In genomic region chr1:61118071-61118470, GRCm38 (mm10) we compare ENCODE assay signal across 25 mouse cellular contexts.
DNase-seq lines count a peak whose midpoint lies in the region; ATAC-seq and TF ChIP-seq lines count a peak whose summit lies in the region.
"Had no signal": no experiment of that assay in that cellular context is flagged by ENCODE, and none has a peak within 500 bp of the region (broad histone marks: within the 10 kb centered on the region; RNA-seq: fewer than 3 reads in every experiment).

No protein-coding gene starts in this region.

- peak; percentile 48; the same call in 1 of the 2 replicates for ATAC-seq in forebrain, embryonic 13.5 days
- no peak for ATAC-seq in forebrain, postnatal 0 days
- ATAC-seq in forebrain, embryonic 16.5 days: peak; percentile 50; the same call in 1 of the 2 replicates
- ATAC-seq in forebrain, embryonic 12.5 days (ENCODE audit: low FRiP score): no peak
- ATAC-seq in midbrain, embryonic 14.5 days (ENCODE audit: low FRiP score, low TSS enrichment): no peak
- ATAC-seq: activated CD4-positive, CD25-positive, alpha-beta regulatory T cell, adult 4 months; CD4-positive, CD25-positive, alpha-beta regulatory T cell, adult 4 months; Patski had no signal

- no peak for DNase-seq in forebrain, postnatal 0 days
- peak; percentile 71 for DNase-seq in midbrain, embryonic 14.5 days
- no peak for DNase-seq in midbrain, embryonic 10.5 days (ENCODE audit: low spot score)
- peak; percentile 25 for DNase-seq in brain, adult 2 months (ENCODE audit: low read depth, low spot score)
- DNase-seq in gastrocnemius, adult 18-20 months (ENCODE audit: low spot score): no peak
- DNase-seq: adrenal gland, adult 8-10 months; adrenal gland, postnatal 14 days; adrenal gland, postnatal 36 days; B cell, adult 2 months; cerebellum, adult 11-12 months; cerebellum, adult 2 months; cerebellum, adult 9-10 months; cerebellum, postnatal 10 days; cerebellum, postnatal 25 days had no signal

- H3K9ac ChIP-seq in forebrain, embryonic 13.5 days: no peak overlapping the region
- H3K9ac ChIP-seq in forebrain, postnatal 0 days: no peak overlapping the region
- H3K9ac ChIP-seq in forebrain, embryonic 16.5 days (replicated peaks; ENCODE audit: low read depth, low read length): no peak overlapping the region
- H3K9ac ChIP-seq in forebrain, embryonic 12.5 days: no peak overlapping the region
- no peak overlapping the region for H3K9ac ChIP-seq in midbrain, embryonic 14.5 days (replicated peaks; ENCODE audit: low read length)
- H3K9ac ChIP-seq: embryonic facial prominence, embryonic 12.5 days; forebrain, embryonic 15.5 days had no signal

- TF ChIP-seq CTCF in forebrain, postnatal 0 days (IDR thresholded peaks at IDR 0.05; ENCODE audit: low read depth): no peak

- no peaks in the 10 kb centered on the region for H3K9me3 ChIP-seq in forebrain, embryonic 13.5 days (replicated peaks)
- H3K9me3 ChIP-seq in forebrain, postnatal 0 days (ENCODE audit: low read length): no peaks in the 10 kb centered on the region
- H3K9me3 ChIP-seq in forebrain, embryonic 16.5 days (ENCODE audit: control insufficient read depth, low read length): no peaks in the 10 kb centered on the region
- no peaks in the 10 kb centered on the region for H3K9me3 ChIP-seq in forebrain, embryonic 12.5 days
- H3K9me3 ChIP-seq in midbrain, embryonic 14.5 days (ENCODE audit: control insufficient read depth, low read length): no peaks in the 10 kb centered on the region
- H3K9me3 ChIP-seq in midbrain, embryonic 10.5 days (replicated peaks): no peaks in the 10 kb centered on the region
- H3K9me3 ChIP-seq: embryonic facial prominence, embryonic 10.5 days; embryonic facial prominence, embryonic 12.5 days; forebrain, embryonic 15.5 days; G1E had no signal

- peaks cover 8% of the 10 kb centered on the region for H3K4me1 ChIP-seq in forebrain, embryonic 13.5 days
- no peaks in the 10 kb centered on the region for H3K4me1 ChIP-seq in forebrain, postnatal 0 days (ENCODE audit: insufficient read depth)
- no peaks in the 10 kb centered on the region for H3K4me1 ChIP-seq in forebrain, embryonic 16.5 days (replicated peaks; ENCODE audit: control insufficient read depth, insufficient read depth, low read length)
- peaks cover 7% of the 10 kb centered on the region for H3K4me1 ChIP-seq in forebrain, embryonic 12.5 days
- peaks cover 6% of the 10 kb centered on the region; the same call in 1 of the 2 replicates for H3K4me1 ChIP-seq in midbrain, embryonic 14.5 days (ENCODE audit: control insufficient read depth, insufficient read depth, low read length)
- H3K4me1 ChIP-seq in midbrain, embryonic 10.5 days: peaks cover 3% of the 10 kb centered on the region; the same call in 1 of the 2 replicates

- 44% methylated on average over 4 of the region's 4 CpGs for WGBS in forebrain, embryonic 13.5 days
- WGBS in forebrain, postnatal 0 days: 41% methylated on average over 4 of the region's 4 CpGs
- WGBS in forebrain, embryonic 16.5 days: 43% methylated on average over 4 of the region's 4 CpGs
- WGBS in forebrain, embryonic 12.5 days: 47% methylated on average over 4 of the region's 4 CpGs
- 39% methylated on average over 4 of the region's 4 CpGs for WGBS in midbrain, embryonic 14.5 days
- WGBS in midbrain, embryonic 10.5 days: 85% methylated on average over 4 of the region's 4 CpGs

- H3K36me3 ChIP-seq in forebrain, embryonic 13.5 days (ENCODE audit: poor library complexity, severe bottlenecking): no peaks in the 10 kb centered on the region
- no peaks in the 10 kb centered on the region for H3K36me3 ChIP-seq in forebrain, postnatal 0 days (ENCODE audit: insufficient read depth)
- H3K36me3 ChIP-seq in forebrain, embryonic 16.5 days (ENCODE audit: control insufficient read depth, insufficient read depth): no peaks in the 10 kb centered on the region
- no peaks in the 10 kb centered on the region for H3K36me3 ChIP-seq in forebrain, embryonic 12.5 days (replicated peaks)
- no peaks in the 10 kb centered on the region for H3K36me3 ChIP-seq in midbrain, embryonic 14.5 days (ENCODE audit: control insufficient read depth, insufficient read depth, low read length)
- H3K36me3 ChIP-seq in midbrain, embryonic 10.5 days: no peaks in the 10 kb centered on the region
- H3K36me3 ChIP-seq: embryonic facial prominence, embryonic 10.5 days; embryonic facial prominence, embryonic 12.5 days; forebrain, embryonic 15.5 days; G1E had no signal

- no peaks in the 10 kb centered on the region for H3K27me3 ChIP-seq in forebrain, embryonic 13.5 days
- no peaks in the 10 kb centered on the region for H3K27me3 ChIP-seq in forebrain, postnatal 0 days (ENCODE audit: insufficient read depth, low read length)
- no peaks in the 10 kb centered on the region for H3K27me3 ChIP-seq in forebrain, embryonic 16.5 days (replicated peaks; ENCODE audit: control insufficient read depth, insufficient read depth, low read length)
- no peaks in the 10 kb centered on the region for H3K27me3 ChIP-seq in forebrain, embryonic 12.5 days
- no peaks in the 10 kb centered on the region for H3K27me3 ChIP-seq in midbrain, embryonic 14.5 days (ENCODE audit: control insufficient read depth, insufficient read depth, low read length)
- H3K27me3 ChIP-seq in midbrain, embryonic 10.5 days (ENCODE audit: low read depth, poor library complexity, severe bottlenecking): 0 out of 2 replicates have a peak, but pooled peaks cover 14% of the 10 kb centered on the region
- H3K27me3 ChIP-seq: CH12.LX; embryonic facial prominence, embryonic 12.5 days; forebrain, embryonic 15.5 days had no signal

- H3K27ac ChIP-seq in forebrain, embryonic 13.5 days: no peak overlapping the region
- H3K27ac ChIP-seq in forebrain, postnatal 0 days (ENCODE audit: low read depth, low read length): no peak overlapping the region
- H3K27ac ChIP-seq in forebrain, embryonic 16.5 days (ENCODE audit: low read length): no peak overlapping the region
- no peak overlapping the region for H3K27ac ChIP-seq in forebrain, embryonic 12.5 days
- no peak overlapping the region for H3K27ac ChIP-seq in midbrain, embryonic 14.5 days (replicated peaks; ENCODE audit: low read depth, low read length)
- H3K27ac ChIP-seq in midbrain, embryonic 10.5 days (replicated peaks): no peak overlapping the region
- H3K27ac ChIP-seq: embryonic facial prominence, embryonic 10.5 days; embryonic facial prominence, embryonic 12.5 days had no signal

- no peak overlapping the region for H3K4me3 ChIP-seq in forebrain, embryonic 13.5 days
- H3K4me3 ChIP-seq in forebrain, postnatal 0 days (ENCODE audit: low read depth, low read length): no peak overlapping the region
- H3K4me3 ChIP-seq in forebrain, embryonic 16.5 days (replicated peaks; ENCODE audit: low read length): no peak overlapping the region
- no peak overlapping the region for H3K4me3 ChIP-seq in forebrain, embryonic 12.5 days (replicated peaks)
- no peak overlapping the region for H3K4me3 ChIP-seq in midbrain, embryonic 14.5 days (replicated peaks; ENCODE audit: low read depth, low read length)
- no peak overlapping the region for H3K4me3 ChIP-seq in midbrain, embryonic 10.5 days
- H3K4me3 ChIP-seq: embryonic facial prominence, embryonic 10.5 days; embryonic facial prominence, embryonic 12.5 days; forebrain, embryonic 15.5 days had no signal

- H3K4me2 ChIP-seq in forebrain, embryonic 13.5 days: no peak overlapping the region
- H3K4me2 ChIP-seq in forebrain, postnatal 0 days (ENCODE audit: low read depth): no peak overlapping the region
- no peak overlapping the region for H3K4me2 ChIP-seq in forebrain, embryonic 16.5 days (ENCODE audit: low read length)
- H3K4me2 ChIP-seq in forebrain, embryonic 12.5 days: no peak overlapping the region
- no peak overlapping the region for H3K4me2 ChIP-seq in midbrain, embryonic 14.5 days (ENCODE audit: low read length)
- H3K4me2 ChIP-seq: embryonic facial prominence, embryonic 12.5 days; forebrain, embryonic 15.5 days had no signal

Comparison
In these comparisons a context has a peak if more than half of its experiments do, and no peak if none do; other contexts are left out.
1. ATAC-seq: peak in forebrain, embryonic 13.5 days (single experiment) and forebrain, embryonic 16.5 days (single experiment); none in forebrain, postnatal 0 days (single experiment), forebrain, embryonic 12.5 days (single experiment) and midbrain, embryonic 14.5 days (single experiment).
2. DNase-seq: peak in midbrain, embryonic 14.5 days (single experiment) and brain, adult 2 months (single experiment); none in forebrain, postnatal 0 days (single experiment), midbrain, embryonic 10.5 days (single experiment) and gastrocnemius, adult 18-20 months (single experiment).